Mouse (Mus musculus) lung, adult 2 months (tissue): Measurements from ENCODE around the gene Hoxa7.

Experiments used
- CTCF ChIP-seq: fragments of 200-500 bp; IDR thresholded peaks from 2 replicates; pipeline ENCODE4 v1.5.1; 2011; ENCODE audit warnings: mild to moderate bottlenecking, low read length, control low read depth; ENCODE audit not compliant: insufficient read depth
- POLR2A ChIP-seq: fragments of 200-500 bp; IDR thresholded peaks from 2 replicates; pipeline ENCODE4 v1.6.1; 2011; ENCODE audit warnings: low read depth, mild to moderate bottlenecking, control low read depth, low read length, borderline replicate concordance; ENCODE audit errors: extremely low read depth

GRCm38 (mm10) chr6:52204050-52204752 lies 17.5 kb downstream of the Hoxa7 start, which contains the start of gene Hoxa5:
- TF ChIP-seq CTCF, result peak; percentile 66
- 0 out of 2 replicates have a peak, but pooled peaks have one; percentile 40 for TF ChIP-seq POLR2A
